Mouse (Mus musculus) urinary bladder, postnatal 4 days (tissue): ENCODE data around the gene Ralgps2.

Experiments used
- DNase-seq, 2 experiments: peaks; one replicate each; pipeline ENCODE4 v3.0.0; 2021 to 2022; ENCODE audit warnings: low spot score in 2 of 2

Gene Ralgps2

GRCm38 (mm10) chr1:156905660-156906059 lies 33.8 kb downstream of the Ralgps2 start:
- DNase-seq: no peak

GRCm38 (mm10) chr1:156903899-156904298 lies 35.5 kb downstream of the Ralgps2 start:
- DNase-seq: no peak

- no peak for DNase-seq
Measured at GRCm38 (mm10) chr1:156901689-156902088, 37.7 kb downstream of the Ralgps2 start.

GRCm38 (mm10) chr1:156891561-156891960 lies 47.9 kb downstream of the Ralgps2 start:
- DNase-seq: no peak

- no peak for DNase-seq
Measured at GRCm38 (mm10) chr1:156888830-156889229, 50.6 kb downstream of the Ralgps2 start.

- DNase-seq: no peak
Measured at GRCm38 (mm10) chr1:156885879-156886278, 53.5 kb downstream of the Ralgps2 start.

- DNase-seq: no peak
Measured at GRCm38 (mm10) chr1:156884782-156885181, 54.6 kb downstream of the Ralgps2 start.

- DNase-seq: no peak
Measured at GRCm38 (mm10) chr1:156870616-156871015, 68.8 kb downstream of the Ralgps2 start.

GRCm38 (mm10) chr1:156870028-156870427 lies 69.4 kb downstream of the Ralgps2 start:
- no peak for DNase-seq

- no peak for DNase-seq
Measured at GRCm38 (mm10) chr1:156864240-156864639, 75.2 kb downstream of the Ralgps2 start.

GRCm38 (mm10) chr1:156863726-156864125 lies 75.7 kb downstream of the Ralgps2 start:
- no peak for DNase-seq

GRCm38 (mm10) chr1:156861475-156862043 lies 77.9 kb downstream of the Ralgps2 start:
- no peak for DNase-seq

GRCm38 (mm10) chr1:156860266-156860665 lies 79.2 kb downstream of the Ralgps2 start:
- no peak for DNase-seq

GRCm38 (mm10) chr1:156859711-156860250 lies 79.6 kb downstream of the Ralgps2 start:
- no peak for DNase-seq

- no peak for DNase-seq
Measured at GRCm38 (mm10) chr1:156859156-156859555, 80.3 kb downstream of the Ralgps2 start.

GRCm38 (mm10) chr1:156856666-156857065 lies 82.8 kb downstream of the Ralgps2 start:
- DNase-seq: no peak

GRCm38 (mm10) chr1:156854558-156854957 lies 84.9 kb downstream of the Ralgps2 start:
- DNase-seq: no peak

- no peak for DNase-seq
Measured at GRCm38 (mm10) chr1:156852872-156853271, 86.6 kb downstream of the Ralgps2 start.

- no peak for DNase-seq
Measured at GRCm38 (mm10) chr1:156852409-156852808, 87.0 kb downstream of the Ralgps2 start.

GRCm38 (mm10) chr1:156847098-156847497 lies 92.3 kb downstream of the Ralgps2 start:
- DNase-seq: no peak

GRCm38 (mm10) chr1:156841625-156842339 lies 97.6 kb downstream of the Ralgps2 start:
- DNase-seq: no peak

- peak in 1 of 2 experiments; percentile 31 for DNase-seq
Measured at GRCm38 (mm10) chr1:156838695-156839094, 100.7 kb downstream of the Ralgps2 start.

- no peak for DNase-seq
Measured at GRCm38 (mm10) chr1:156838177-156838576, 101.2 kb downstream of the Ralgps2 start, which contains the start of gene Angptl1. Angptl1 (plus strand) TSS chr1:156838562.
